Mouse (Mus musculus) urinary bladder, postnatal 36 days (tissue): Measurements from ENCODE around the gene Rnf26.

ENCODE experiments used
- DNase-seq, 2 experiments: peaks; one replicate each; pipeline ENCODE4 v3.0.0; 2022; ENCODE audit warnings: low spot score in 2 of 2, mixed read lengths in 1 of 2

Rnf26 gene

GRCm38 (mm10) chr9:44075276-44075995 is 37.9 kb downstream of the Rnf26 start:
- no peak for DNase-seq

- no peak for DNase-seq
Measured at GRCm38 (mm10) chr9:44074395-44075275, 38.7 kb downstream of the Rnf26 start.

GRCm38 (mm10) chr9:44073115-44073514 is 40.2 kb downstream of the Rnf26 start:
- DNase-seq = no peak

GRCm38 (mm10) chr9:44072599-44072915 is 40.8 kb downstream of the Rnf26 start:
- DNase-seq = no peak

GRCm38 (mm10) chr9:44071914-44072598 is 41.3 kb downstream of the Rnf26 start:
- no peak for DNase-seq

GRCm38 (mm10) chr9:44070844-44071231 is 42.5 kb downstream of the Rnf26 start:
- DNase-seq = no peak

- no peak for DNase-seq
Measured at GRCm38 (mm10) chr9:44070113-44070843, 43.0 kb downstream of the Rnf26 start.

- no peak for DNase-seq
Measured at GRCm38 (mm10) chr9:44069252-44069651, 44.1 kb downstream of the Rnf26 start.

- no peak for DNase-seq
Measured at GRCm38 (mm10) chr9:44067960-44068330, 45.4 kb downstream of the Rnf26 start.

GRCm38 (mm10) chr9:44067241-44067959 is 45.9 kb downstream of the Rnf26 start:
- no peak for DNase-seq

GRCm38 (mm10) chr9:44066785-44067225 is 46.5 kb downstream of the Rnf26 start, which contains the start of gene Usp2:
Gene Usp2, plus strand, starts transcription at chr9:44067021.
- DNase-seq = peak; percentile 99

GRCm38 (mm10) chr9:44065177-44065576 is 48.1 kb downstream of the Rnf26 start:
- DNase-seq = no peak

- DNase-seq = no peak
Measured at GRCm38 (mm10) chr9:44058606-44059005, 54.7 kb downstream of the Rnf26 start.

GRCm38 (mm10) chr9:44053936-44054335 is 59.4 kb downstream of the Rnf26 start:
- no peak for DNase-seq

GRCm38 (mm10) chr9:44052855-44053254 is 60.5 kb downstream of the Rnf26 start:
- no peak for DNase-seq

- DNase-seq = no peak
Measured at GRCm38 (mm10) chr9:44049381-44050165, 63.7 kb downstream of the Rnf26 start.

GRCm38 (mm10) chr9:44048541-44049380 is 64.6 kb downstream of the Rnf26 start:
- DNase-seq = no peak

GRCm38 (mm10) chr9:44047571-44048490 is 65.5 kb downstream of the Rnf26 start:
- no peak for DNase-seq
